Mouse (Mus musculus) forebrain, embryonic 12.5 days (tissue): ENCODE measurements around the gene Rnf150. TPM values are rescaled to one million over a fixed set of nuclear protein-coding genes. Genes with fewer than 3 reads are reported as not detected.

Experiments
- ATAC-seq: fragments of 200-750 bp; cut with Nextera tagmentation; 2 replicates; pipeline ENCODE4 v1.8.0; 2017; ENCODE audit warnings: moderate TSS enrichment; ENCODE audit not compliant: low FRiP score
- H3K27ac ChIP-seq: fragments of 300-500 bp; sonication (generic); 2 replicates; pipeline ENCODE4 v1.5.1; 2016; ENCODE audit warnings: mild to moderate bottlenecking
- H3K27me3 ChIP-seq: fragments of 300-500 bp; sonication (generic); 2 replicates; pipeline ENCODE4 v1.6.1; 2016; ENCODE audit warnings: mild to moderate bottlenecking
- H3K36me3 ChIP-seq: fragments of 300-500 bp; sonication (generic); replicated peaks from 2 replicates; pipeline ENCODE4 v1.6.1; 2016; ENCODE audit warnings: mild to moderate bottlenecking
- H3K4me1 ChIP-seq: fragments of 300-500 bp; sonication (generic); 2 replicates; pipeline ENCODE4 v1.6.1; 2016
- H3K4me2 ChIP-seq: fragments of 300-500 bp; sonication (generic); 2 replicates; pipeline ENCODE4 v1.6.1; 2016; ENCODE audit warnings: mild to moderate bottlenecking, moderate library complexity
- H3K4me3 ChIP-seq: fragments of 300-500 bp; sonication (generic); replicated peaks from 2 replicates; pipeline ENCODE4 v1.5.1; 2016; ENCODE audit warnings: mild to moderate bottlenecking
- H3K9ac ChIP-seq: fragments of 300-500 bp; sonication (generic); 2 replicates; pipeline ENCODE4 v1.6.1; 2016; ENCODE audit warnings: mild to moderate bottlenecking
- H3K9me3 ChIP-seq: fragments of 300-500 bp; sonication (generic); 2 replicates; pipeline ENCODE4 v1.6.1; 2016
- WGBS: fragments of 180-500 bp; shearing (Covaris S2); methylation state at CpG from one replicate; pipeline ENCODE4 v1.1.7; 2016; 5-methylcytosine and 5-hydroxymethylcytosine counted together
- polyA plus RNA-seq: library from polyadenylated mRNA; unstranded; fragments of >200 nt; fragmentation: Nextera tagmentation; extraction: Ambion mirVana; gene quantifications from 2 replicates; pipeline ENCODE4 v1.2.1, GENCODE M21; 2016

Gene Rnf150
- polyA plus RNA-seq, 1 experiment from 2014 or later = 1.9 TPM

DNA sequence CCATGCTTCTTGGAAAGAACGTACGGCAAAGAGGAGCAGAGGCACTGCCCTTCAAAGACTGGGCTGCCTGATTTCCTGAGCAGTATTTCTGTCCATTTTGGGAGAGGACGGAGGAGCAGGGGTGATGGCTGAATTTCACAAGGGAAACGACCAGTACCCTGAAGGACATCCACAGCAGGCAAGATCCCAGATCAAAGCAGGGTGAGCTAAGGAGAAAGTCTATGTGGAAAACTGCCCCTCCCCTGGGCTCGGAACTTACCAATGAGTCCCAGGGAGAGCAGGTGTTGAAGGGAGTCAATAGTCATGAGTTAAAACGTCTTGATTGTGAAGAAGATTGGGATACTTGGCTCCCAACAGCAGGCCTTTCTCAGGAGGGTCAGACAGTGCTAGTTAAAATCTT lies 225.0 kb downstream of the Rnf150 start:
- WGBS = 68% methylated on average over 6 of the region's 6 CpGs

GRCm38 (mm10) chr8:83089336-83089986 lies 226.3 kb downstream of the Rnf150 start:
- no peaks in the 10 kb centered on the region for H3K27me3 ChIP-seq
- no peak overlapping the region for H3K27ac ChIP-seq
- no peak for ATAC-seq
- 34% methylated on average over 10 of the region's 10 CpGs for WGBS
- no peak overlapping the region for H3K4me2 ChIP-seq
- H3K36me3 ChIP-seq = no peaks in the 10 kb centered on the region
- H3K9me3 ChIP-seq = no peaks in the 10 kb centered on the region
- no peak overlapping the region for H3K4me3 ChIP-seq
- H3K4me1 ChIP-seq = no peaks in the 10 kb centered on the region
- H3K9ac ChIP-seq = no peak overlapping the region

More for the DNA sequence above, 225.0 kb downstream of the Rnf150 start:
- H3K9me3 ChIP-seq = no peaks in the 10 kb centered on the region
- no peak for ATAC-seq
- no peaks in the 10 kb centered on the region for H3K4me1 ChIP-seq
- H3K4me3 ChIP-seq = no peak overlapping the region
- no peak overlapping the region for H3K9ac ChIP-seq
- no peak overlapping the region for H3K4me2 ChIP-seq
- no peaks in the 10 kb centered on the region for H3K36me3 ChIP-seq
- H3K27ac ChIP-seq = no peak overlapping the region
- no peaks in the 10 kb centered on the region for H3K27me3 ChIP-seq

DNA sequence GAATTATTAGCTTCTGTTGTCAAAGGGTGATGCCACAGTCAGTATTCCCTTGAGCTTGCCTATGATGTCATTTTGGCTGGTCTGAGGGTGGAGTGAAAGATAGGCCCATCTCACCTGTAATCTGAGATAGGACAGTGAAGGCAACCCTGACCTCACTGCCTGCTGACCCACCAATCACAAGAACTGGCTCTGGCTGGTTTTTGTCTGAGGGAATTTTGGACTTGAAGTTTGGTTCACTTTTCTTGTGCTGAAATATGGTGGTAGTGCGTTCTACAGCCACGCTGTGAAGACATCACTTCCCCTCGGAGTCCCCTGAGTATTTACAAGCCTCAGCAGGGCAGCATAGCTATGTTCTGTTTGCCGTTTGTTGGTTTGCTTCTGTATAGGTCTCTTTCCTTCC lies 227.3 kb downstream of the Rnf150 start:
- H3K9me3 ChIP-seq = no peaks in the 10 kb centered on the region
- WGBS = 90% methylated on average over 4 of the region's 4 CpGs

DNA sequence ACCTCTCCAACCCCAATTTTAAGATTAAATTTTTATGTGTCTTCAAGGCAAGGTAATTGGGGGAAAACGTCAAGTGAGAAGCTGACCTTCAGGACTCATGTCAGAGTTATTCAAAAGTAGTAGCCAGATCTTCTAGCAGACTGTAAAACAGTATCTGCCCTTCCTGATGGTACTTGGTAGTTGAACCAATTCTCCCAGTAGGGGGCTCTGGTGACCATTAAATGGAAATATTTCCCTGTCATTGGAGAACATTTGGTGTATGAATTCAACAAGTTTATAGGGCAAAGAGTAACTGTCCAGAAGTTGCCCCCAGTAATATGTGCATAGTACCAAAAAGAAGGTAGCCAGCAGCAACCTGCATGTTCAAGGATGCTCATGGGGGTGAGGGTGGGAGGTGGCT lies 236.9 kb downstream of the Rnf150 start:
- H3K4me2 ChIP-seq = no peak overlapping the region
- peaks cover 10% of the 10 kb centered on the region; the same call in 1 of the 2 replicates for H3K4me1 ChIP-seq
- H3K4me3 ChIP-seq = no peak overlapping the region
- no peak overlapping the region for H3K27ac ChIP-seq
- H3K27me3 ChIP-seq = no peaks in the 10 kb centered on the region
- no peaks in the 10 kb centered on the region for H3K36me3 ChIP-seq
- no peak for ATAC-seq
- H3K9ac ChIP-seq = no peak overlapping the region
- no peaks in the 10 kb centered on the region for H3K9me3 ChIP-seq
- 45% methylated on average over 1 of the region's 1 CpGs for WGBS

More for the DNA sequence above, 227.3 kb downstream of the Rnf150 start:
- no peak for ATAC-seq
- no peaks in the 10 kb centered on the region for H3K36me3 ChIP-seq
- H3K9ac ChIP-seq = no peak overlapping the region
- no peaks in the 10 kb centered on the region for H3K4me1 ChIP-seq
- no peak overlapping the region for H3K4me2 ChIP-seq
- no peak overlapping the region for H3K27ac ChIP-seq
- no peaks in the 10 kb centered on the region for H3K27me3 ChIP-seq
- H3K4me3 ChIP-seq = no peak overlapping the region

DNA sequence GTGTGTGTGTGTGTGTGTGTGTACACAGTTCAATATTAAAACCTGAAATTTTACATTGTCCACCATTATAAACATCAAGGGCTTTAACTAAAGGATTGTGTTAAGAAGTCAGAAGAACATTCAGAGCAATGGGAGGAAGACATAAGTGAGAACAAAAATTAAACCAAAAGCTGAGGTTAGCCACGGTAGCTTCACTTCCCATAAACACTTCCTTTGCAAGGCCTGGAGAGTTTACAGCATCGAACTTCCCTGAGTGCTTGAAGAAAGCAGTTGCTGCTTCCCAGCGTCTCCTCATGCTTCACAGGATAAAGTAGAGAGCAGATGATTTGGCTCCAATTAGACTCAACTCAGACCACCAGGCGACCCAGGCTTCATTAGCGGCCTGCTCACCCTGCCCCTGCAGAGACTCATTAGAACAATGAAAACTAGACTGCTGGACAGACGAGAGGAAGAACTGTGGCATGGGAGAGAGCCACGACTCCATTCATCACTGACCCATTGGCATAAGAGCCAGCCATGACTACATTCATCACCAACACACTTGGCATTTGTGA lies 239.9 kb downstream of the Rnf150 start:
- no peak overlapping the region for H3K9ac ChIP-seq
- H3K9me3 ChIP-seq = no peaks in the 10 kb centered on the region
- 29% methylated on average over 7 of the region's 7 CpGs for WGBS
- ATAC-seq = no peak
- H3K27me3 ChIP-seq = no peaks in the 10 kb centered on the region
- H3K4me2 ChIP-seq = no peak overlapping the region
- H3K4me1 ChIP-seq = peaks cover 10% of the 10 kb centered on the region; the same call in 1 of the 2 replicates
- no peak overlapping the region for H3K27ac ChIP-seq
- H3K4me3 ChIP-seq = no peak overlapping the region
- no peaks in the 10 kb centered on the region for H3K36me3 ChIP-seq

DNA sequence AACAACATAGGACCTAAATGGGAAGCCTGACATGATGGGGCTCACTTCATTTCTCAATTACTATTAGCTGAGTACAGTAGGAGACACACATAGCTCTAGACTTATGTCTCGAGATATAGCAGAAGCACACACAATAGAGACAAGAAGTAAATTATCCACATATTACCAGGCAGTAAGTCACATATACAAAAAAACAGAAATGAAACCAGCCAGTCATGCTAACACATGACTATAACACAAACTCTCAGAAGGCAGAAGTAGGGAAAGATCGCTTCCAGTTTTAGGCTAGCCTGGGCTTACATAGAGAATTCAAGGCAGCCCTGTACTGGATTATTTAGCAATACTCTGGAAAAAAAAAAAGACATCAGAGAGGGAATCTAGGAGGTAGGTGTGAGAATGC lies 240.8 kb downstream of the Rnf150 start:
- 95% methylated on average over 2 of the region's 2 CpGs for WGBS
- H3K27ac ChIP-seq = no peak overlapping the region
- no peaks in the 10 kb centered on the region for H3K36me3 ChIP-seq
- no peaks in the 10 kb centered on the region for H3K27me3 ChIP-seq
- no peak overlapping the region for H3K4me2 ChIP-seq
- ATAC-seq = no peak
- no peak overlapping the region for H3K4me3 ChIP-seq
- H3K4me1 ChIP-seq = peaks cover 10% of the 10 kb centered on the region; the same call in 1 of the 2 replicates
- H3K9ac ChIP-seq = no peak overlapping the region
- H3K9me3 ChIP-seq = no peaks in the 10 kb centered on the region

- H3K27me3 ChIP-seq = no peaks in the 10 kb centered on the region
- no peaks in the 10 kb centered on the region for H3K4me1 ChIP-seq
- H3K36me3 ChIP-seq = no peaks in the 10 kb centered on the region
- no peak overlapping the region for H3K4me3 ChIP-seq
- 81% methylated on average over 7 of the region's 7 CpGs for WGBS
- no peak for ATAC-seq
- H3K27ac ChIP-seq = no peak overlapping the region
- H3K9ac ChIP-seq = no peak overlapping the region
- H3K9me3 ChIP-seq = no peaks in the 10 kb centered on the region
- H3K4me2 ChIP-seq = no peak overlapping the region
Observed at GRCm38 (mm10) chr8:83109756-83110155, 246.6 kb downstream of the Rnf150 start.

GRCm38 (mm10) chr8:83110177-83110576 lies 247.0 kb downstream of the Rnf150 start:
- Histone ChIP-seq H3K9ac (no peak overlapping the region), H3K9me3 (no peaks in the 10 kb centered on the region), H3K27ac (no peak overlapping the region), H3K27me3 (no peaks in the 10 kb centered on the region), H3K4me3 (no peak overlapping the region), H3K36me3 (no peaks in the 10 kb centered on the region), H3K4me1 (no peaks in the 10 kb centered on the region), H3K4me2 (no peak overlapping the region)
- no peak for ATAC-seq
- WGBS = 85% methylated on average over 5 of the region's 5 CpGs

DNA sequence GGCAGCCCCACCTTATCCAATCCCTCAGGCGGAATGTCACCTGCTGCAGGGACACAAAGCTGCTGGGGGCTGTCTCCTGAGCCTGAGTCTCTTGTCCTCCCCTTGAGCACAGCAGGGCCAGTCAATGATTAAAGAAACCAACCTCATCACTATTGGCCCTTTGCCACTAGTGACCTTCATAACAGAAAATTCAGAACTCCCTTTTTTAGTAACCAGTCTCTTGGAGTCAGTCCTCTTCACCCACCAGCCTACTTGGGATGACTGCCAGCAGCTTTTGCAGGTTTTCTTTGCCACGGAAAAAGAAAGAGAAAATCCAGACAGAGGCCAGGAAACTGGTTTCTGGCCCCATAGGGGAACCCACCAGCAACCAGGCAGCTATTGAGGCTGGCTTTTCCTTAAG lies 271.9 kb downstream of the Rnf150 start:
- no peak for ATAC-seq
- H3K9ac ChIP-seq = no peak overlapping the region
- no peaks in the 10 kb centered on the region for H3K36me3 ChIP-seq
- H3K4me3 ChIP-seq = no peak overlapping the region
- H3K4me2 ChIP-seq = no peak overlapping the region
- WGBS = 54% methylated on average over 2 of the region's 2 CpGs
- no peaks in the 10 kb centered on the region for H3K9me3 ChIP-seq
- H3K4me1 ChIP-seq = no peaks in the 10 kb centered on the region
- no peaks in the 10 kb centered on the region for H3K27me3 ChIP-seq
- H3K27ac ChIP-seq = no peak overlapping the region

DNA sequence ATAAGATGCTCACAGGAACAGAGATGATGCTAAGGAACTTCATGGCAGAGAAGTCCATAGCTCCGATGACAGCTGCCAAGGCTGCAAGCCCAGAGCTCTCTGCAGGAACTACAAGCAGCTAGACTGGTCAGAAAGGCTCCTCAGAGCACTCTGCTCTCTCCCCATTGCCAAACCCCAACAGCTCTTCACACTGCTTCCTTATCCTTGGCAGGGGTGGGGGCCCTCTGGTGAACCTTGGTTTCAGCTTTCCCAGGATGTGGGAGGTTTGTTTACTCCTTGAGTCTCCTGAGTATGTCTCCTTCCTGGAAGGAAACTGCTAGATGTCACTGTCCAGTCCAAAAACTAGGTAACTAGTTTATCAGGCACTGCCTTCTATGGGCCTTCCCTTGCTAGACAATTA lies 276.9 kb downstream of the Rnf150 start:
- no peak overlapping the region for H3K4me3 ChIP-seq
- no peaks in the 10 kb centered on the region for H3K27me3 ChIP-seq
- no peaks in the 10 kb centered on the region for H3K9me3 ChIP-seq
- no peaks in the 10 kb centered on the region for H3K4me1 ChIP-seq
- no peak for ATAC-seq
- no peak overlapping the region for H3K4me2 ChIP-seq
- WGBS = 85% methylated on average over 1 of the region's 1 CpGs
- no peak overlapping the region for H3K9ac ChIP-seq
- H3K27ac ChIP-seq = no peak overlapping the region
- no peaks in the 10 kb centered on the region for H3K36me3 ChIP-seq

- Histone ChIP-seq H3K4me1 (no peaks in the 10 kb centered on the region), H3K4me3 (no peak overlapping the region)
- no peak for ATAC-seq
Observed at GRCm38 (mm10) chr8:83140701-83141111, 277.6 kb downstream of the Rnf150 start.

More at GRCm38 (mm10) chr8:83140701-83141111, 277.6 kb downstream of the Rnf150 start:
- Histone ChIP-seq H3K4me2 (no peak overlapping the region), H3K36me3 (no peaks in the 10 kb centered on the region), H3K27ac (no peak overlapping the region), H3K9ac (no peak overlapping the region), H3K9me3 (no peaks in the 10 kb centered on the region), H3K27me3 (no peaks in the 10 kb centered on the region)
- 87% methylated on average over 3 of the region's 3 CpGs for WGBS
